Mouse (Mus musculus): ENCODE measurements around the gene Pcca.

- TF ChIP-seq CTCF (IDR thresholded peaks at IDR 0.05; ENCODE audit: borderline replicate concordance, control insufficient read depth, extremely low read depth, insufficient read depth, low read length, poor library complexity) (no peak), POLR2A (IDR thresholded peaks at IDR 0.05; ENCODE audit: control insufficient read depth, extremely low read depth, insufficient read depth, low read length, poor library complexity) (no peak)
These were observed 348.1 kb downstream of the Pcca start for GRCm38 (mm10) chr14:122882201-122882639.

All from thymus, adult 2 months (tissue).